Mouse (Mus musculus): ENCODE data around the gene Vdac2. TPM values are rescaled to one million over a fixed set of nuclear protein-coding genes. Genes with fewer than 3 reads are reported as not detected.
A peak's percentile ranks its signal among the peaks of the same experiment; 100 is the strongest.

Gene Vdac2
- polyA plus RNA-seq, 2 experiments from 2014 or later = 247 to 248 TPM

- ATAC-seq = peak; percentile 65
These were observed 28.5 kb downstream of the Vdac2 start for GRCm38 (mm10) chr14:21853456-21854109.

DNA sequence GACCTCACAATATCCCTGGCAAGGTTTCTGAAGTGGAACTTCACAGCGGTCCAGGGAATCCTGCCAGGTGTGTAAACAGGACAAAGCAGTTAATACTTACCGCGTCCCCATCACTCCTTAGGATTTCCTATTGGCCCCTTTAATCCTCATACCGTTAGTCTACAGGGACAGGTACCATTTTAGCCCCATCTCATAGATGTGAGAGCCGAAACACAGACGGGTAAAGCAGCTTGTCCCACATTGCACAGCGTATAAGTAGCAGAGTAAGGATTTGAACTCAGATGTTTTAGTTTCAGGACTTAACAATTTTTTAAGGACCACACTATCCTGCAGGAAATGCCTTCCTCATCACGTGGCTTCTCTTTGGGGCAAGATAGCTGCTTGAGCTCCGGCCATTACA lies 29.2 kb downstream of the Vdac2 start:
- ATAC-seq = no peak

- ATAC-seq = no peak
These were observed 30.9 kb downstream of the Vdac2 start for GRCm38 (mm10) chr14:21855961-21856360.

- ATAC-seq = no peak
These were observed 31.8 kb downstream of the Vdac2 start for GRCm38 (mm10) chr14:21856886-21857285.

- no peak for ATAC-seq
These were observed 41.3 kb downstream of the Vdac2 start for GRCm38 (mm10) chr14:21866291-21866690.

DNA sequence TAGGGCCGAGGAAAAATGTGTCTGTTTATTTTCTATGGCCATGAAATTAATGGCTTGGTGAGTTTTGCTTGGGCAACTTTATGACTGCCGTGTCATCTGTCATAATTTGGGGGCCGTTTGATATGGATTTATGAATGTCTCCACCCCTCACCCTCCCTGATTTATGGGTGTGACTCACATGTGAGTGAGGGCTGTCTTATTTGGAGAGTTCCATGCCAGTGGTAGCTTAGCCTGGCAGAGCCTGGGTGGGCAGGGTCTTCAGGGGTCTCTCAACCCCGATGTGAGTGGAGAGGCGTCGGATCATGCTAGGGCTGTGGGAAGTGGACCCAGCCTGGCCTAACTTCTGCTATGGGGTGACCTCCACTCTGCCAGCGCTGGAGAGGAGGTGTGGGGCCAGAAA lies 41.8 kb downstream of the Vdac2 start:
- ATAC-seq = no peak

DNA sequence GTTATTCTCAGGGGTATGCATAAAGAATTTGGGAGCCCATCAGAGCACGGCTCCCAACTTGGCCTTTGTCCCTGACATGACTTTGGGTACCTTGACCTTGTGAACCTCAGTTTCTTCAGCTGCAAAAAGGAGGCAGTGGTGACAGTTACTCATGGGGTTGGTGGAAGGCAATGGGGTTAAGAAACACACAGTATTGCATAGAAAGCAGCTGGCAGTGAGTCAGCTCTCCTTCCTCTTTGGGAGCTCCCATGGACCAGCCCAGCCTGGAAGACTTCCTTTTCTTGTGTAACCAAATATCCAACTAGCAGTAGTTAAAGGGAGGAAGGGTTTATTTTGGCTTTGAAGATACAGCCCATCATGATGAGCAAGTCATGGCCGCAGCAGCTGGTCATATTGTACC lies 65.4 kb downstream of the Vdac2 start:
- no peak for ATAC-seq

GRCm38 (mm10) chr14:21891581-21892340 lies 66.7 kb downstream of the Vdac2 start:
- ATAC-seq = no peak

DNA sequence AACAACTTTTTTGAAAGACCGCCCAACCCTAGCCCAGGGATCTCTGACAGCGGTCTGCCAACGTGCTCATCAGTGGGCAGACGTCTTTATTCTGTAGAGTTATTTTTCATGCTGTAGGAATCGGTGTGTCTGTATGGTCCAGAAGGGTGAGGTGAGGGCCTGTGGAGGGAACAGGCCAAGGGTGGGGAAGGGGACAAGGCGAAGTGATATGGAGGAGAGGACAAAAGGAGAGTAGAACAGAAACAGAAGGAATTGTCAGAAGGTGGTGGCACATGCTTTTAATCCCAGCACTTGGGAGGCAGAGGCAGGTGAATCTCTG lies 67.3 kb downstream of the Vdac2 start:
- ATAC-seq = no peak

Other genes starting within 250 kb of the Vdac2 start
- gene Dupd1, start 110.7 kb upstream of the Vdac2 start, polyA plus RNA-seq (2017; shearing (Covaris generic)) = not detected
- 1 to 10 TPM; 4.0 to 5.1 TPM for gene Samd8, start 74.7 kb upstream of the Vdac2 start, polyA plus RNA-seq (2017; shearing (Covaris generic))
- not detected for gene Dusp13, start 74.1 kb upstream of the Vdac2 start, polyA plus RNA-seq (2017; shearing (Covaris generic))
- gene Comtd1, start 23.7 kb downstream of the Vdac2 start, polyA plus RNA-seq (2017; shearing (Covaris generic)) = 10 to 100 TPM; 17.4 to 27.6 TPM
- not detected for gene Zfp503, start 164.4 kb downstream of the Vdac2 start, polyA plus RNA-seq (2017; shearing (Covaris generic))
- gene Lrmda, start 194.5 kb downstream of the Vdac2 start, polyA plus RNA-seq (2017; shearing (Covaris generic)) = not detected